Mouse (Mus musculus): ENCODE measurements at regions not wholly inside any gene's neighbourhood (a gene's known extent, or its start where the extent isn't known, plus 50 kb on each side); places are given as distances from the start of the nearest gene placed in this dataset.

- H3K9me3 ChIP-seq (replicated peaks; ENCODE audit: insufficient read depth, low read length) = no peaks in the 10 kb centered on the region
- no peaks in the 10 kb centered on the region for H3K79me2 ChIP-seq (ENCODE audit: control insufficient read depth, insufficient read depth, low read length, poor library complexity)
- no peak for DNase-seq (ENCODE audit: low read depth, low spot score)
- H3K9ac ChIP-seq (ENCODE audit: control insufficient read depth, low read depth, low read length, poor library complexity, severe bottlenecking) = no peak overlapping the region
- no peak for TF ChIP-seq RCOR1 (IDR thresholded peaks at IDR 0.05; ENCODE audit: low read depth, low read length)
- TF ChIP-seq KAT2A (conservative IDR thresholded peaks at IDR 0.05; ENCODE audit: low read depth, low read length) = no peak
- no peak for TF ChIP-seq POLR2AphosphoS5 (IDR thresholded peaks at IDR 0.05; ENCODE audit: borderline replicate concordance, low read depth, low read length)
- TF ChIP-seq MAZ (IDR thresholded peaks at IDR 0.05; ENCODE audit: low read depth, low read length) = no peak
- TF ChIP-seq UBTF (IDR thresholded peaks at IDR 0.05; ENCODE audit: borderline replicate concordance, insufficient read depth, low read depth, low read length) = no peak
- no peak for TF ChIP-seq SIN3A (IDR thresholded peaks at IDR 0.05; ENCODE audit: low read length)
- TF ChIP-seq MYC (IDR thresholded peaks at IDR 0.05; ENCODE audit: low read depth, low read length) = no peak
- no peak for TF ChIP-seq SMC3 (IDR thresholded peaks at IDR 0.05; ENCODE audit: low read depth, low read length)
- no peak for TF ChIP-seq TBP (IDR thresholded peaks at IDR 0.05; ENCODE audit: low read depth, low read length)
- no peak for TF ChIP-seq USF1 (IDR thresholded peaks at IDR 0.05; ENCODE audit: low read depth, low read length)
- no peak for TF ChIP-seq POLR2AphosphoS2 (IDR thresholded peaks at IDR 0.05; ENCODE audit: low read length)
- TF ChIP-seq MAX (IDR thresholded peaks at IDR 0.05; ENCODE audit: low read length) = no peak
- no peak for TF ChIP-seq ZNF384 (IDR thresholded peaks at IDR 0.05; ENCODE audit: low read depth, low read length)
- TF ChIP-seq ZMIZ1 (IDR thresholded peaks at IDR 0.05; ENCODE audit: low read depth, low read length) = no peak
- TF ChIP-seq MAFK (IDR thresholded peaks at IDR 0.05; ENCODE audit: borderline replicate concordance, low read depth, low read length) = no peak
- no peak for TF ChIP-seq MXI1 (IDR thresholded peaks at IDR 0.05; ENCODE audit: low read depth, low read length)
- no peak for TF ChIP-seq NRF1 (IDR thresholded peaks at IDR 0.05; ENCODE audit: insufficient read depth, low read depth, low read length, poor library complexity, severe bottlenecking)
- TF ChIP-seq EP300 (IDR thresholded peaks at IDR 0.05; ENCODE audit: low read depth in 1 of 2, low read length in 2 of 2) = no peak
- no peak for TF ChIP-seq TAL1 (IDR thresholded peaks at IDR 0.05; ENCODE audit: low read length)
- no peak overlapping the region for H3K4me3 ChIP-seq (ENCODE audit: control insufficient read depth in 1 of 2, insufficient read depth in 1 of 2, low read depth in 2 of 2, low read length in 2 of 2)
- H3K4me1 ChIP-seq (ENCODE audit: control insufficient read depth in 1 of 2, insufficient read depth in 2 of 2, low read length in 2 of 2) = no peaks in the 10 kb centered on the region
- H3K27ac ChIP-seq (ENCODE audit: control insufficient read depth, low read depth, low read length) = no peak overlapping the region
- H3K36me3 ChIP-seq (ENCODE audit: control insufficient read depth in 1 of 2, insufficient read depth in 2 of 2, low read length in 2 of 2) = no peaks in the 10 kb centered on the region
- H3K27me3 ChIP-seq (ENCODE audit: control insufficient read depth in 1 of 2, insufficient read depth in 2 of 2, low read length in 2 of 2) = no peaks in the 10 kb centered on the region
These were observed 325.4 kb upstream of the Ddhd1 start for GRCm38 (mm10) chr14:45983206-45983857.

GRCm38 (mm10) chr14:45984135-45984892, 326.4 kb upstream of the Ddhd1 start:
- Histone ChIP-seq H3K9me3 (replicated peaks; ENCODE audit: insufficient read depth, low read length) (no peaks in the 10 kb centered on the region), H3K27ac (ENCODE audit: control insufficient read depth, low read depth, low read length) (no peak overlapping the region), H3K4me3 (ENCODE audit: control insufficient read depth in 1 of 2, insufficient read depth in 1 of 2, low read depth in 2 of 2, low read length in 2 of 2) (no peak overlapping the region), H3K79me2 (ENCODE audit: control insufficient read depth, insufficient read depth, low read length, poor library complexity) (no peaks in the 10 kb centered on the region), H3K27me3 (ENCODE audit: control insufficient read depth in 1 of 2, insufficient read depth in 2 of 2, low read length in 2 of 2) (no peaks in the 10 kb centered on the region), H3K36me3 (ENCODE audit: control insufficient read depth in 1 of 2, insufficient read depth in 2 of 2, low read length in 2 of 2) (no peaks in the 10 kb centered on the region), H3K9ac (ENCODE audit: control insufficient read depth, low read depth, low read length, poor library complexity, severe bottlenecking) (no peak overlapping the region), H3K4me1 (ENCODE audit: control insufficient read depth in 1 of 2, insufficient read depth in 2 of 2, low read length in 2 of 2) (no peaks in the 10 kb centered on the region)
- TF ChIP-seq TCF12 (IDR thresholded peaks at IDR 0.05; ENCODE audit: low read depth, low read length) = no peak
- no peak for TF ChIP-seq ELF1 (IDR thresholded peaks at IDR 0.05; ENCODE audit: low read depth, low read length)
- no peak for TF ChIP-seq MXI1 (IDR thresholded peaks at IDR 0.05; ENCODE audit: low read depth, low read length)
- no peak for TF ChIP-seq TAL1 (IDR thresholded peaks at IDR 0.05; ENCODE audit: low read length)
- no peak for DNase-seq (ENCODE audit: low read depth, low spot score)

Measured in MEL (cell line).